Mouse (Mus musculus) activated CD4-positive, CD25-positive, alpha-beta regulatory T cell, adult 4 months (primary cell): ENCODE results near the gene Parp11. TPM values are rescaled to one million over a fixed set of nuclear protein-coding genes. Genes with fewer than 3 reads are reported as not detected.

Experiments used
- ATAC-seq: one replicate; pipeline ENCODE4 v1.8.0; 2017
- polyA plus RNA-seq, 2 experiments: library from polyadenylated mRNA; unstranded; fragments of 100-300 nt; shearing (Covaris generic); gene quantifications; one replicate each; pipeline ENCODE4 v1.2.1; 2017

Parp11 gene
- polyA plus RNA-seq: 10 to 100 TPM; 51.0 to 52.1 TPM

GRCm38 (mm10) chr6:127446436-127446890 lies at the start of gene Parp11:
TSS of gene Parp11 (plus strand) at chr6:127446840.
- peak; percentile 92 for ATAC-seq

GRCm38 (mm10) chr6:127398073-127398472 lies 48.6 kb upstream of the Parp11 start:
- ATAC-seq: peak; percentile 49

GRCm38 (mm10) chr6:127401419-127401818 lies 45.2 kb upstream of the Parp11 start:
- no peak for ATAC-seq

DNA sequence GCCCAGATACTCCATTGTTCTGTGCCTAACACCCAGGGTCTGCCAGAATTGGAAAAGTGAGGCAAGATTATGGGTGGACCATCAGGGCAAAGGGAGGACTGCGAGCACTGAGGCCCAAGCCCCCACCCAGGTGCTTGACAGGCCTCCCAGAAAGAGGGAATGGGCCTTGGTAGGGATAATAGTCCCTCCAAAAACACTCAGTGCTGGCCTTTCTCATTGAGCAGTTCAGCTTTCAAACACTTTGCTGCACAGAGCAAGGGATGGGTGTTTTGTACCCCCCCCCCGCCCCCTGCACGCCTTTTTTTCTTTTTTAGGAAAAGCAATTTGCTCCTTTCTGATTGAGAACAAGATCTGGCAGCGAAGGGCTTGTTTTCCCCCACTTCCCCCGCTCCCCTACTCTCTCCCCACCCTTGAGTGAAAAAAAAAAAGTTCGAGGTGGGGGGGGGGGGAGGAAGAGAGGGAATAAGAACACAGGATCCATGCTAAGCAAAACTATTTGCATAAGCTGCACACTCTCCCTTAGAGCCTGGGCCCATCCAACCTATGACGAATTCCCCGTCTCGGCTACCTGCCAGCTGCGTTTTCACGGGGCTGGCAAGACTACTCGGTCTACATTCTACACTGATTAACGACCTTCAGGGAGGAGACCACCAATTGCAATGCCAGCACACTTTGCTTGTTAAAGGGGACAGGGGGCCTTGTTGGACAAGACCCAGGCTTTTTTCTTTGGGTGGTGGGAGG lies 42.4 kb upstream of the Parp11 start:
- no peak for ATAC-seq

DNA sequence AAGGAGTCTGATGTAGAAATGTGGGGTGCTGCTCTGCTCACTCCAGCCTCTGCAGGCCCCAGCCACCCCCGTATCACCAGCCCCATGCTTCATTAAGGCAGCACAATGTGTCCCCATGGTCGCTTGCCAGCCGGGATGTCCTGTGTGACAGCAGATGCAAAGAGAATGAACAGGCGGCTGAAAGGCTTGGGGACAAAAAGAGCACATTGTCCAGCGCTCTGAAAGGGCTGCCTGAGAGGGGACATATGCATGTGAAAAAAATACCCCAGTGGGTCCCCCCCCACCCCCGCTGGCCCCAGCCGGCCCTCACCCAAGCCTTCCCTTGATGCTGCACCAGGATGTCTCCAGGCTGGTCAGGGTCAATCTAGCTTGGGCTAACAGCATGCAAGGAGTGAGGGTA lies 41.0 kb upstream of the Parp11 start:
- no peak for ATAC-seq

DNA sequence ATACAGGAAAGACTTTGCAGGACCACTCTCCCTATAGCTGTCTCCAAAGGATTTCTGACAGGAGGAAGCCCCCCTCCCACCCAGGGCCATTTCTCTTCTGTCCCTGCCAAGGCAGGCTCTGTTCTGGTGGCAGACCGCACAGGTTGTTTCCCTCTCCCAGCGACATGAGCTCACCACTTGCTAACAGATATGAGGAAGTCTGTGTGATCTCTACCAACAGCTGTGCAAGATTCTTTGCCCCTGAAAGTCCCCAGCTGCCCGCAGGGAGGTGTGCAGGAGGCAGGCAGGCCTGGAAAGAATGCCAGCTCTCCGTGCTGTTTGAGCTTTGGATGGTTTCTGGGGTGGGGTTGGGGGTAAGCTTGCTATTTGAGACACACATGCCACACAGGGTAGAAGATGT lies 38.9 kb upstream of the Parp11 start:
- no peak for ATAC-seq

GRCm38 (mm10) chr6:127417525-127418184 lies 29.0 kb upstream of the Parp11 start:
- ATAC-seq: no peak

- no peak for ATAC-seq
Measured at GRCm38 (mm10) chr6:127418322-127418721, 28.3 kb upstream of the Parp11 start.

- no peak for ATAC-seq
Measured at GRCm38 (mm10) chr6:127420115-127420514, 26.5 kb upstream of the Parp11 start.

DNA sequence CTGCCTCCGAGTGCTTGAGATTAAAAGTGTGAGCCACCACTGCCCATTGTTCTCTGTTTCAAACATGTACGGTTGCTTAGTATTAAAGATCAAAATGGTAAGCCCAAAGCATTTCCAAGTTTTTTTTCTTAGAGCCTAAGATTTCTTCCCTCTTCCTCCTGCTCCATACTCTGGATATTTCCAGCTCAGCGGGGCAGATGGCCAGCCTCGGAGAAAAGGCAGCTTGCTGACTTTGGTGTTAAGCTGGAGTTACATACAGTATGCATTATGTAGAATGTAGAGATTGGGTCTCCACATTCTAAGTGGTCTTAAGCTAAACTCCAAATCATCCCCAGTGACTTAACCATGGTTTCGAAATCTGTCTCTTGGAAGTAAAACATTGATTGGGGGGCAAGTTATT lies 21.5 kb upstream of the Parp11 start:
- ATAC-seq: no peak

GRCm38 (mm10) chr6:127430716-127431115 lies 15.9 kb upstream of the Parp11 start:
- no peak for ATAC-seq

DNA sequence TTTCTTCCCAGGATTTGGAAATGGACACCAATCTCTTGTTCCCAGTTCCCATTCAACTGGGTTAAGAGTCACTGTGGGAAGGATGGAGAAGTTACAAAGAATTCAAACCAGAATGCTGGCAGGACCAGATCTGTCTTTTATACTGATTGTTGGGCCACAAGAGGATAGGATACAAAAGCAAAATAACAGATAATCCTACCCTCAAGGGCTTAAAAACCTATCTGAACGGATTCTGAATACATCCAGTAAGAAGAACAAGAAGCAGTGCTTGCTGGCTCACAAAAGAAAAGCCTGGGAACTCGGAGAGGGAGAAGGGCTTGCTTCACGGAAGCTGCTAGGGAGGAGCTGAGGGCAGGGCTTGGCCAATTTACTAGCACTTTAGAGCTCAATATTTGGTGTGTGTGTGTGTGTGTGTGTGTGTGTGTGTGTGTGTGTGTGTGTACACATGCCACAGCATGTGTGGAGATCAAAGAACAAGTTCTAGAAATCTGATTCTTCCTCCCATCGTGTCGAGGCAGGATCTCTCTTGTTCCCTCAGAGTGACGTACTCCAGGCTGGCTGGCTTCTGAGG lies 15.4 kb upstream of the Parp11 start:
- no peak for ATAC-seq

GRCm38 (mm10) chr6:127433886-127434647 lies 12.6 kb upstream of the Parp11 start:
- ATAC-seq: peak; percentile 99

- ATAC-seq: no peak
Measured at GRCm38 (mm10) chr6:127434648-127434984, 12.0 kb upstream of the Parp11 start.

- no peak for ATAC-seq
Measured at GRCm38 (mm10) chr6:127439063-127439462, 7.6 kb upstream of the Parp11 start.

- no peak for ATAC-seq
Measured at GRCm38 (mm10) chr6:127439540-127440195, 7.0 kb upstream of the Parp11 start.

DNA sequence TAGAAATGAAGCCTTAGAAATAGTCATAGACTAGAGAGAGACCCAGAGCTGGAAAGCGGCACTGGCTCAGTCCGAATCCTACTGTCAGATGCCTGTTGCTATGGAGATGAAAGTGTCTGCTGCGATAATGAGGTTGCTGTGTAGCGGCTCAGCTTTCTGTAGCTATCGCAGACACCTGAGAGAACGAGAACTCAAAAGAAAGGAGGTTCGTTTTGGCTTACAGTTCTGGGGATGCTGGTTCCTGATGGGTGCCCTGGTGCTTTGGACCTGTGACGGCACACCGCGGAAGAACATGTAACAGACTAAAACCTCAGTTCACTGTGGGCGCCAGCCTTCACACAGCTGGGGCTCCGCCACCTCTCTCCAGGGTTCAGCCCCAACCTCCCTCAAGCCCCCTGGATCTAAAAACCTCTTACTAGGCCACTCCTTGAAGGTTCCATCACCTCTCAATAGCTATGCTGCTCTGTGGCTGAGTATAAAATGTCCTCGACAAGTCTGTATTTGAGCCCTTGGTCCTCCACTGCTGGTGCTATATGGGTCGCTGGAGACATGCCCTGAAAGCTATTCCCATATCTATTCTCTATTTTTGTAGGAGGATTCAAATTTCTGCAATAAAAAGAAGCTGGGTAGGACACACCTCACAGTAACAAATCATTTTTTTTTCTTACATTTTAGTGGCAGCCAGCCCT lies 6.1 kb upstream of the Parp11 start:
- no peak for ATAC-seq

- ATAC-seq: no peak
Measured at GRCm38 (mm10) chr6:127442584-127442983, 4.1 kb upstream of the Parp11 start.

- ATAC-seq: no peak
Measured at GRCm38 (mm10) chr6:127443910-127444309, 2.7 kb upstream of the Parp11 start.

DNA sequence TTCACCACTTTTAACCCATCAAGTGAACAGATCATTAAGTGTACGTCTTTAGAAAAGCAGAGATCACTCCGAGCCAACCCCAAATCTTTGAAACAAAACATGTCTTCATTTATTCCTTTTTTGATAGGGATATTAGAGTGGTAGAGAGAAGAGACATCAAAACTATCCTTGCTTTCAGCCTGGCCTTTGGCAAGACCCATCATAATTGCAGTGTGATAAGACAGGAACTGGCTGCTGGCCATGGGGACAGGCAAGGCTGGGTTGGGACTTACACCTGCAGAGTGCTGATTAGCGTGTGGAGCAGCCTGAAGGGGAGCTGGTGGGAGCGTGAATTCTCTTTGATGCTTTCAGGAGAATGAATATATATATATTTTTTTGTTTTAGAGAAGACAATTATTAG lies 2.2 kb upstream of the Parp11 start:
- no peak for ATAC-seq

GRCm38 (mm10) chr6:127447686-127448460 lies 1.2 kb downstream of the Parp11 start:
- peak; percentile 17 for ATAC-seq
